Mouse (Mus musculus) intestine, embryonic 14.5 days (tissue): Measurements from ENCODE around the gene Med25. TPM values are rescaled to one million over a fixed set of nuclear protein-coding genes. Genes with fewer than 3 reads are reported as not detected.
"Not testable (repeated sequence)": the region's sequence is repeated elsewhere in the genome, so short reads cannot be mapped to it uniquely, and the experiment has no call there.

ENCODE experiments used
- ATAC-seq: fragments of 200-750 bp; cut with Nextera tagmentation; replicated peaks from 2 replicates; pipeline ENCODE4 v1.8.0; 2017; ENCODE audit warnings: low read depth, moderate number of reproducible peaks, moderate TSS enrichment, moderate library complexity; ENCODE audit not compliant: low FRiP score, low TSS enrichment
- DNase-seq: peaks from one replicate; pipeline ENCODE4 v3.0.0-alpha.2; 2018; ENCODE audit warnings: low spot score
- H3K27ac ChIP-seq: fragments of 300-500 bp; sonication (generic); 2 replicates; pipeline ENCODE4 v1.5.1; 2014; ENCODE audit warnings: low read depth, mild to moderate bottlenecking, control low read depth
- H3K27me3 ChIP-seq: fragments of 300-500 bp; sonication (generic); replicated peaks from 2 replicates; pipeline ENCODE4 v1.6.1; 2014; ENCODE audit warnings: low read length, control low read depth; ENCODE audit not compliant: control insufficient read depth, insufficient read depth
- H3K36me3 ChIP-seq: fragments of 300-500 bp; sonication (generic); 2 replicates; pipeline ENCODE4 v1.6.1; 2014; ENCODE audit warnings: low read length, control low read depth; ENCODE audit not compliant: control insufficient read depth, insufficient read depth
- H3K4me1 ChIP-seq: fragments of 300-500 bp; sonication (generic); replicated peaks from 2 replicates; pipeline ENCODE4 v1.6.1; 2014; ENCODE audit warnings: low read length, control low read depth, mixed read lengths; ENCODE audit not compliant: control insufficient read depth, insufficient read depth
- H3K4me2 ChIP-seq: fragments of 300-500 bp; sonication (generic); 2 replicates; pipeline ENCODE4 v1.6.1; 2014; ENCODE audit warnings: low read length
- H3K4me3 ChIP-seq: fragments of 300-500 bp; sonication (generic); 2 replicates; pipeline ENCODE4 v1.5.1; 2014; ENCODE audit warnings: low read depth, low read length, control low read depth, mixed read lengths
- H3K9ac ChIP-seq: fragments of 300-500 bp; sonication (generic); 2 replicates; pipeline ENCODE4 v1.6.1; 2014; ENCODE audit warnings: mild to moderate bottlenecking, low read length
- H3K9me3 ChIP-seq: fragments of 300-500 bp; sonication (generic); 2 replicates; pipeline ENCODE4 v1.6.1; 2016; ENCODE audit warnings: low read length, control low read depth; ENCODE audit not compliant: control insufficient read depth
- WGBS: fragments of 180-500 bp; shearing (Covaris S2); extraction: QIAGEN DNeasy Blood & Tissue Kit; methylation state at CpG from one replicate; pipeline ENCODE4 v1.1.7; 2014; 5-methylcytosine and 5-hydroxymethylcytosine counted together
- polyA plus RNA-seq: library from polyadenylated mRNA; unstranded; fragments of >200 nt; fragmentation: Nextera tagmentation; extraction: Ambion mirVana; gene quantifications from 2 replicates; pipeline ENCODE4 v1.2.1, GENCODE M21; 2014

Med25 gene
- polyA plus RNA-seq, 1 experiment from 2014 or later, result 75.8 TPM

- Histone ChIP-seq H3K4me3 (no peak overlapping the region), H3K27me3 (no peaks in the 10 kb centered on the region), H3K4me2 (no peak overlapping the region), H3K9me3 (no peaks in the 10 kb centered on the region), H3K9ac (no peak overlapping the region), H3K27ac (no peak overlapping the region), H3K36me3 (peaks cover 54% of the 10 kb centered on the region), H3K4me1 (peaks cover 14% of the 10 kb centered on the region)
- ATAC-seq, result no peak
- WGBS, result 88% methylated on average over 13 of the region's 13 CpGs
- no peak for DNase-seq
Measured at GRCm38 (mm10) chr7:44888256-44889105, 4.0 kb downstream of the Med25 start.

GRCm38 (mm10) chr7:44886964-44887363 is 5.5 kb downstream of the Med25 start:
- WGBS, result 90% methylated on average over 7 of the region's 7 CpGs
- ATAC-seq, result no peak
- Histone ChIP-seq H3K4me3 (no peak overlapping the region), H3K9me3 (no peaks in the 10 kb centered on the region), H3K9ac (no peak overlapping the region), H3K4me2 (no peak overlapping the region), H3K27ac (no peak overlapping the region), H3K4me1 (peaks cover 9% of the 10 kb centered on the region), H3K36me3 (peaks cover 69% of the 10 kb centered on the region), H3K27me3 (no peaks in the 10 kb centered on the region)
- no peak for DNase-seq

- DNase-seq, result no peak
Measured at GRCm38 (mm10) chr7:44884637-44885036, 7.9 kb downstream of the Med25 start.

GRCm38 (mm10) chr7:44883036-44883435 is 9.5 kb downstream of the Med25 start:
- H3K4me3 ChIP-seq, result no peak overlapping the region
- WGBS, result 96% methylated on average over 3 of the region's 3 CpGs

More at GRCm38 (mm10) chr7:44884637-44885036, 7.9 kb downstream of the Med25 start:
- Histone ChIP-seq H3K4me1 (no peaks in the 10 kb centered on the region), H3K4me3 (no peak overlapping the region), H3K36me3 (peaks cover 86% of the 10 kb centered on the region), H3K9ac (no peak overlapping the region), H3K27ac (no peak overlapping the region), H3K9me3 (no peaks in the 10 kb centered on the region), H3K27me3 (no peaks in the 10 kb centered on the region), H3K4me2 (no peak overlapping the region)
- ATAC-seq, result 0 out of 2 replicates have a peak, but pooled peaks have one; percentile 5
- 98% methylated on average over 5 of the region's 5 CpGs for WGBS

GRCm38 (mm10) chr7:44877833-44878232 is 14.7 kb downstream of the Med25 start:
- 88% methylated on average over 14 of the region's 14 CpGs for WGBS
- no peak for ATAC-seq
- H3K9me3 ChIP-seq, result no peaks in the 10 kb centered on the region
- H3K4me3 ChIP-seq, result no peak overlapping the region
- no peak overlapping the region for H3K4me2 ChIP-seq
- no peaks in the 10 kb centered on the region for H3K27me3 ChIP-seq
- no peaks in the 10 kb centered on the region for H3K4me1 ChIP-seq
- H3K36me3 ChIP-seq, result peaks cover 70% of the 10 kb centered on the region
- no peak overlapping the region for H3K9ac ChIP-seq
- DNase-seq, result no peak
- H3K27ac ChIP-seq, result no peak overlapping the region

More at GRCm38 (mm10) chr7:44883036-44883435, 9.5 kb downstream of the Med25 start:
- H3K9ac ChIP-seq, result no peak overlapping the region
- no peak overlapping the region for H3K27ac ChIP-seq
- no peaks in the 10 kb centered on the region for H3K9me3 ChIP-seq
- ATAC-seq (no peak), DNase-seq (no peak)
- peaks cover 90% of the 10 kb centered on the region for H3K36me3 ChIP-seq
- no peak overlapping the region for H3K4me2 ChIP-seq
- H3K4me1 ChIP-seq, result no peaks in the 10 kb centered on the region
- H3K27me3 ChIP-seq, result no peaks in the 10 kb centered on the region

- not testable (repeated sequence) for H3K9me3 ChIP-seq, ATAC-seq, DNase-seq, H3K27me3 ChIP-seq, H3K27ac ChIP-seq, H3K4me3 ChIP-seq, H3K9ac ChIP-seq, H3K4me2 ChIP-seq
- Histone ChIP-seq H3K36me3 (peaks cover 11% of the 10 kb centered on the region; the same call in 1 of the 2 replicates), H3K4me1 (peaks cover 21% of the 10 kb centered on the region)
- 90% methylated on average over 2 of the region's 2 CpGs for WGBS
Measured at GRCm38 (mm10) chr7:44871774-44872173, 20.7 kb downstream of the Med25 start.

GRCm38 (mm10) chr7:44871181-44871580 is 21.3 kb downstream of the Med25 start:
- no peak overlapping the region for H3K27ac ChIP-seq
- ATAC-seq, result no peak

GRCm38 (mm10) chr7:44870614-44871013 is 21.9 kb downstream of the Med25 start:
- H3K4me1 ChIP-seq, result peaks cover 33% of the 10 kb centered on the region
- H3K9ac ChIP-seq, result peak overlapping the region; percentile 97
- peak overlapping the region; percentile 79 for H3K4me2 ChIP-seq
- H3K9me3 ChIP-seq, result no peaks in the 10 kb centered on the region
- no peak for DNase-seq
- peak overlapping the region; percentile 97 for H3K4me3 ChIP-seq
- peaks cover 13% of the 10 kb centered on the region for H3K36me3 ChIP-seq
- peak overlapping the region; percentile 99; the same call in 1 of the 2 replicates for H3K27ac ChIP-seq
- no peaks in the 10 kb centered on the region for H3K27me3 ChIP-seq
- WGBS, result 75% methylated on average over 6 of the region's 6 CpGs
- no peak for ATAC-seq

More at GRCm38 (mm10) chr7:44871181-44871580, 21.3 kb downstream of the Med25 start:
- 90% methylated on average over 1 of the region's 1 CpGs for WGBS
- no peak for DNase-seq
- Histone ChIP-seq H3K4me1 (peaks cover 27% of the 10 kb centered on the region), H3K36me3 (peaks cover 11% of the 10 kb centered on the region; the same call in 1 of the 2 replicates), H3K9me3 (no peaks in the 10 kb centered on the region), H3K4me3 (no peak overlapping the region), H3K4me2 (no peak overlapping the region), H3K9ac (no peak overlapping the region), H3K27me3 (no peaks in the 10 kb centered on the region)
